Mouse (Mus musculus) midbrain, embryonic 16.5 days (tissue): ENCODE results near the gene Fez2. TPM values are rescaled to one million over a fixed set of nuclear protein-coding genes. Genes with fewer than 3 reads are reported as not detected.

Experiments used
- ATAC-seq: fragments of 200-750 bp; cut with Nextera tagmentation; 2 replicates; pipeline ENCODE4 v1.8.0; 2017; ENCODE audit warnings: moderate TSS enrichment
- H3K27ac ChIP-seq: fragments of 300-500 bp; sonication (generic); 2 replicates; pipeline ENCODE4 v1.5.1; 2014; ENCODE audit warnings: mild to moderate bottlenecking, low read length, mixed read lengths
- H3K27me3 ChIP-seq: fragments of 300-500 bp; sonication (generic); 2 replicates; pipeline ENCODE4 v1.6.1; 2014; ENCODE audit warnings: low read depth, low read length, mixed read lengths; ENCODE audit not compliant: control insufficient read depth, insufficient read depth
- H3K36me3 ChIP-seq: fragments of 300-500 bp; sonication (generic); 2 replicates; pipeline ENCODE4 v1.6.1; 2014; ENCODE audit warnings: mild to moderate bottlenecking, low read length, moderate library complexity, mixed read lengths; ENCODE audit not compliant: control insufficient read depth, insufficient read depth
- H3K4me1 ChIP-seq: fragments of 300-500 bp; sonication (generic); 2 replicates; pipeline ENCODE4 v1.6.1; 2014; ENCODE audit warnings: mild to moderate bottlenecking, low read length, mixed read lengths; ENCODE audit not compliant: control insufficient read depth, insufficient read depth
- H3K4me2 ChIP-seq: fragments of 300-500 bp; sonication (generic); 2 replicates; pipeline ENCODE4 v1.6.1; 2014; ENCODE audit warnings: mild to moderate bottlenecking, low read length, mixed read lengths
- H3K4me3 ChIP-seq: fragments of 300-500 bp; sonication (generic); 2 replicates; pipeline ENCODE4 v1.5.1; 2014; ENCODE audit warnings: low read depth, mild to moderate bottlenecking, low read length, moderate library complexity, mixed read lengths
- H3K9ac ChIP-seq: fragments of 300-500 bp; sonication (generic); 2 replicates; pipeline ENCODE4 v1.6.1; 2014; ENCODE audit warnings: low read depth, low read length, mixed read lengths
- H3K9me3 ChIP-seq: fragments of 300-500 bp; sonication (generic); replicated peaks from 2 replicates; pipeline ENCODE4 v1.6.1; 2014; ENCODE audit warnings: mild to moderate bottlenecking, low read length, mixed read lengths; ENCODE audit not compliant: control insufficient read depth, poor library complexity, severe bottlenecking
- WGBS: fragments of 180-500 bp; shearing (Covaris S2); extraction: QIAGEN DNeasy Blood & Tissue Kit; methylation state at CpG from one replicate; pipeline ENCODE4 v1.1.7; 2014; 5-methylcytosine and 5-hydroxymethylcytosine counted together
- polyA plus RNA-seq: library from polyadenylated mRNA; unstranded; fragments of >200 nt; fragmentation: Nextera tagmentation; extraction: Ambion mirVana; gene quantifications from 2 replicates; pipeline ENCODE4 v1.2.1, GENCODE M21; 2015

The Fez2 gene
- polyA plus RNA-seq, 1 experiment from 2014 or later, result 53.5 TPM

DNA sequence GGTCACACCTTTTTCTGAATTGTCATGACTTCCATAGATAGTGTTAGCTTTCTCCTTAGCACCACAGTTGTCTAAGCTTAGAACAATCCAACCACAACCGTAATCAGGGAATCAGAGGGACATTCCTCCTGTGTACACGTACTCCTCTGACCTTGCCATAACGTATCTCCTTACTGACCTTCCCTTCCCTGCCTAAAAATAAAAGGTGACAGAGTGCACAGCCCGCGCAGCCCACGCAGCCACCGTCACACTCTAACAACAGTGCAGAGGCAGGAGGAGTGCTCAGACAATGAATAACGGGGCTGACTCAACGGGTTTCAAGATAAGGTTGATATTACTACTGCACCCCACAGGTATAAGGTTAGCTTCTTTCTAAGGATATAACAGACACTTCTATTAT, 14.1 kb downstream of the Fez2 start:
- H3K27me3 ChIP-seq, result no peaks in the 10 kb centered on the region; the same call in 1 of the 2 replicates
- H3K9me3 ChIP-seq, result no peaks in the 10 kb centered on the region
- no peak overlapping the region for H3K4me2 ChIP-seq
- H3K4me1 ChIP-seq, result 0 out of 2 replicates have a peak, but pooled peaks cover 3% of the 10 kb centered on the region
- no peak for ATAC-seq
- no peak overlapping the region for H3K27ac ChIP-seq
- no peak overlapping the region for H3K9ac ChIP-seq
- no peak overlapping the region for H3K4me3 ChIP-seq
- WGBS, result 94% methylated on average over 9 of the region's 9 CpGs
- H3K36me3 ChIP-seq, result peaks cover 2% of the 10 kb centered on the region; the same call in 1 of the 2 replicates

DNA sequence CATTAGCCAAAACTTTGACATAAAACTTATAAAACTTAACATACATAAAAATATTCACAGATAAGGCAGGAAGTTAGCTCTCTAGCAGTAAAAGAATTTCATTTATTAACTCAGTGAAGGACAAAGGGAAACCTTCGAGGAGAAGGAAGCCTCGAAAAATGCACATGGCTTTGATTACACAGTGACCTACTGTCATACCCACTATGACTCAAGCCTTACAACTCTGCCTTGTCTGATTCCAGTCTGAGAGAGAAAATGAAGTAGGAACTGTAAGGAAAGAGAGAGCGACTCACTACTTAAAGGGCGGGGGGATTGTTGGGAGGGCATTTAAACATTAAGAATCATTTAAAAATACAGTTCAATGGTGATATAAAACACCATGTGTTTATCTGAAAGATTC, 14.7 kb downstream of the Fez2 start:
- Histone ChIP-seq H3K4me2 (no peak overlapping the region), H3K27ac (no peak overlapping the region), H3K36me3 (peaks cover 2% of the 10 kb centered on the region; the same call in 1 of the 2 replicates), H3K9ac (no peak overlapping the region), H3K4me1 (0 out of 2 replicates have a peak, but pooled peaks cover 3% of the 10 kb centered on the region), H3K4me3 (no peak overlapping the region), H3K9me3 (no peaks in the 10 kb centered on the region), H3K27me3 (no peaks in the 10 kb centered on the region; the same call in 1 of the 2 replicates)
- no peak for ATAC-seq
- WGBS, result 88% methylated on average over 4 of the region's 4 CpGs

DNA sequence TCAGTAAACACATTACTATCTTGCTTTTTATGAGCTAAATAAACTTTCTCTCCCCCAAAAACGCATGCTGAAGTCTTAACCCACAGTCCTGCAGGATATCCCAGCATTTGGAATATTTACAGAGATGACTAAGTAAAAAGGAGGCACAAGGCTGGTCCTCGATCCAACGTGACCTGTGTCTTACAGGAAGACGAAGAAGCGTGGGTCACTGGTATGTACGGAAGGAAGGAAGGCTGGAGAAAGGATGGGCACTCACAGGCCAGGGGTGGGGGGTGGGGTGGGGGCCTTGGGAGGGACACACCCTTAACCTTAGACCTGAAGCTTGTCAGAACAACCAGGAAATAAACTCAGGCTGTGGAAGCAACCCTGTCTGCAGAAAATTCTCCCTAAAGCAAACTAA, 15.8 kb downstream of the Fez2 start:
- Histone ChIP-seq H3K9ac (no peak overlapping the region), H3K4me3 (no peak overlapping the region), H3K36me3 (peaks cover 2% of the 10 kb centered on the region; the same call in 1 of the 2 replicates), H3K4me2 (no peak overlapping the region), H3K27me3 (no peaks in the 10 kb centered on the region; the same call in 1 of the 2 replicates), H3K27ac (no peak overlapping the region), H3K9me3 (no peaks in the 10 kb centered on the region), H3K4me1 (0 out of 2 replicates have a peak, but pooled peaks cover 3% of the 10 kb centered on the region)
- 79% methylated on average over 6 of the region's 6 CpGs for WGBS
- ATAC-seq, result no peak

DNA sequence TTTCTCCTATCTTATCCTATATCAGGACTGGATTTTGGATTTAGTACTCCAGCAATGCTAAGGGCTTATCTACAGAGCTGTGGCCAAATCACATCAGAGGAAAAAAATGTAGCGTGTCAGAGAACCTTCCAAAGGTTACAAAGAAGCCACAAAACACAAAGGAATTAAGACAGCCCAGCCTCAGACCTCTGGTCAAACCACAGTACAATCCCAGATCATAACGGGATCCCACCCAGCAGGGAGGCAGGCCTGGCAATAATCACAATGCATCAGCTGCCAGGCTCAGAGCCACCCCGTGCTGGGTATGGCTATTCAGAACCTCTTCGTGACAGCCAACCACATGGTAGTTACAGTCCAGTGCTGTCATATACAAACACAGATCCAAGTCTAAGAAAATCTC, 16.2 kb downstream of the Fez2 start:
- no peak for ATAC-seq
- no peaks in the 10 kb centered on the region; the same call in 1 of the 2 replicates for H3K27me3 ChIP-seq
- H3K9ac ChIP-seq, result no peak overlapping the region
- H3K4me3 ChIP-seq, result no peak overlapping the region
- no peaks in the 10 kb centered on the region for H3K9me3 ChIP-seq
- WGBS, result 31% methylated on average over 4 of the region's 4 CpGs
- H3K4me1 ChIP-seq, result 0 out of 2 replicates have a peak, but pooled peaks cover 3% of the 10 kb centered on the region
- H3K4me2 ChIP-seq, result no peak overlapping the region
- H3K36me3 ChIP-seq, result peaks cover under 1% of the 10 kb centered on the region; the same call in 1 of the 2 replicates
- no peak overlapping the region for H3K27ac ChIP-seq

DNA sequence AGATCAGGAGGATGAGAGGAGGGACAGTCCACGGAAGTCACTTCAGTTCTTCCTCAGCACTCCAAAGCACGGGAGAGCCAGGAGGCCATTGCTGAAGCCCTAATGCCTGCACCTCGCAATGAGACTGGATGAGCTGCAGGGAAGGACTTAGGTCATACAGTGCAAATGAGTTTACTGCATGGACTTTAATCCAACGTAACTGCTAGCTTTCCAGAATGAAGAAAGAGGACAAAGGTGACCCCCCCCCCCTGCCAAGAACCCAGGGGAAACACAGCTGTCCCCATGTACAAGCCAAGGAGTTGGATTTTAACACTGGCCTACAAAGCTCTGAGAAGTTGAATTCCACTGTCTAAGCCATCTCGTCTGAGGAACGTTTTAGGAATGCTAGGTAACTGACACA, 16.6 kb downstream of the Fez2 start:
- H3K4me3 ChIP-seq, result no peak overlapping the region
- ATAC-seq, result no peak
- no peak overlapping the region for H3K27ac ChIP-seq
- no peak overlapping the region for H3K9ac ChIP-seq
- H3K9me3 ChIP-seq, result no peaks in the 10 kb centered on the region
- WGBS, result 53% methylated on average over 6 of the region's 6 CpGs
- no peak overlapping the region for H3K4me2 ChIP-seq
- no peaks in the 10 kb centered on the region; the same call in 1 of the 2 replicates for H3K27me3 ChIP-seq
- H3K4me1 ChIP-seq, result 0 out of 2 replicates have a peak, but pooled peaks cover 3% of the 10 kb centered on the region
- no peaks in the 10 kb centered on the region; the same call in 1 of the 2 replicates for H3K36me3 ChIP-seq

DNA sequence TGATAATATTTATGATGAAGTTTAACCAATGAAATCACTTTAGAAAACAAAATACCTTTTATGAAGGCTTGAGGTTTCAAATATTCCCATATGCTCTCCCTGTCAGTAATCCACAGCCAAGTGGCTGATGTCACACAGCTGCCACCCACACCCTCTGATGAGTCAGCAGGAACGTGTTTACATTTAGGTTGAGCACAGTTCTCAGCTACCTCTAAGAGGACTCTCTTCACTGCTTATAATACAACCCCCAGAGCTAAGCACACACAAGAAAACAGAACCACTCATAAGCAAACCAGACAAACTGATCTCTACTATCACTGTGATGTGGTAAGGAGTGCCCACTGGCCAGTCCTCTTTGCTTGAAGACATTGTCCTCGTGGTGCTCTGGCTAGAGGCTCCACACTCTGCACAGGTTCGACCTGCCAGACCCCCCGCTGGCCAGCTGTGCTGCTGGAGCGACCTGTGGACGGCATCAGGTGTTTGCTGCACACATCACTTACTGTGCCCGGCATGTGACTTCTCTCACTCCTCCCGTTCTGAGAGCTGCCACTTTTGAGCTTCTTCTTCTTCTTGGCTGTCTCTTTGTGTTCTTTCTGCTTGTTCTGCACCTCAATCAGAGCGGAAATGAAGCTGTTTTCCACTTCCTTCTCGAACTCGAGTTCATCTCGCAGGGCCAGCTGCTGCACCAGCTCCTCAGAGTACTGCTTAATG, 17.7 kb downstream of the Fez2 start:
- Histone ChIP-seq H3K4me2 (no peak overlapping the region), H3K4me1 (0 out of 2 replicates have a peak, but pooled peaks cover 3% of the 10 kb centered on the region), H3K9ac (no peak overlapping the region), H3K4me3 (no peak overlapping the region), H3K27me3 (no peaks in the 10 kb centered on the region; the same call in 1 of the 2 replicates), H3K9me3 (no peaks in the 10 kb centered on the region), H3K27ac (no peak overlapping the region), H3K36me3 (no peaks in the 10 kb centered on the region; the same call in 1 of the 2 replicates)
- WGBS, result 86% methylated on average over 12 of the region's 12 CpGs
- ATAC-seq, result no peak

DNA sequence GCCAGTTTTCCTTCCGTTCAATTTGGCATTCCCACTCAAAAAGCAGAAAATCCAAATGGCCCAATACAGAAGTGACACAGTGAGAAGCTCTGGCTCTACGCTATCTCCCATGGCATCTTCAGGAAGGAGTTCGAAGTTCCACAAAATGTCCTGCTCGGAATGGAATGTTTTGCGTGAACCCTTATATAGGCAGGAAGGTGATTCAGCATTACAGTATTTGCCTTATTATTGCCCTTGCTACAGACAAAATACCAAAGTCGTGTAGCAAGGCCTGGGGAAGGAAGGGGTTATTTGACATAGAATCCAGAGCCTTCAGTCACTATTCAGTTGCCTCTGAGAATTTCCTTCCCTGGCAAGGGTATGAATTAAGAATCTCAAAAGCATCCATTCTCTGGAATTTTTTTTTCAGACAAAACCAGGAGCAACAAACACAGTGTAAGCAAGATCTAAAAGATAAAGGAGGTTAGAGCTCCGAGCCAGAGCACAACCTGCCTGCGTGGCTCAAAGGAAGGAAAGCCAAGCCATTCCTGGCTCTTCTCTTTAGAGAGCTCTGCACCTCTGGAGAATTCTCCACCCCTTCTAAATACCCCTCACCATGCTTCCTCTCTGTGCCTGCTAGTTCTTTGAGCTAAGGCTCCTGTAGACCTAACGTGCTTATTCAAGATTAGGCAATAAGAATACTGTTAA, 25.4 kb downstream of the Fez2 start:
- H3K4me1 ChIP-seq, result no peaks in the 10 kb centered on the region
- no peak overlapping the region for H3K4me3 ChIP-seq
- no peak overlapping the region for H3K27ac ChIP-seq
- H3K9me3 ChIP-seq, result no peaks in the 10 kb centered on the region
- H3K36me3 ChIP-seq, result no peaks in the 10 kb centered on the region
- whole genome bisulfite sequencing, result 87% methylated on average over 9 of the region's 9 CpGs
- H3K27me3 ChIP-seq, result no peaks in the 10 kb centered on the region
- no peak overlapping the region for H3K9ac ChIP-seq
- no peak overlapping the region for H3K4me2 ChIP-seq
- no peak for ATAC-seq

DNA sequence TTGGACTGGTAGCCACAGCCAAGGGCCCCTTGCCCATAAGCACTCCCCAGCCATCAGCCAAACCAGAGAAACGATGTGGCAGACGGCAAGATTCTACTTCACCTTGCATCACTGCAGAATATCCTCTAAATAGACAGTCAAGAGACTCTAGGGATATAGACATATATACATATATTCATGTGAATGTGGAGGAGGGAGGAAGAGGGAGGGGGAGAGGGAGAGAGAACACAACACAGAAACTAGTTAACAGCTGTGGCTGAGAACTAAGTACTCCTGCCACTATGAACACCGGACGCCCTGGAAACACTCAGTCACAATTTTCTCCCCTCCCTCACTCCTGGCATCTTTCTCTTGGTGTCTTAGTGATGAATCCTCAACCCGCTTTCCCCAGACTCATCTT, 28.4 kb downstream of the Fez2 start:
- Histone ChIP-seq H3K9me3 (no peaks in the 10 kb centered on the region), H3K27me3 (no peaks in the 10 kb centered on the region), H3K4me3 (no peak overlapping the region), H3K4me2 (no peak overlapping the region), H3K36me3 (no peaks in the 10 kb centered on the region), H3K4me1 (no peaks in the 10 kb centered on the region), H3K27ac (no peak overlapping the region), H3K9ac (no peak overlapping the region)
- ATAC-seq, result no peak
- 91% methylated on average over 5 of the region's 5 CpGs for WGBS
